Mouse (Mus musculus) B cell, adult 62 days (primary cell): Measurements from ENCODE around the gene Dtd2. TPM values are rescaled to one million over a fixed set of nuclear protein-coding genes. Genes with fewer than 3 reads are reported as not detected.

Experiments
- total RNA-seq: library from RNA; stranded (reverse); gene quantifications from 4 replicates; pipeline ENCODE4 v1.2.4, GENCODE M21; 2023

Dtd2 gene
- total RNA-seq: 2.6 to 4.4 TPM (median 3.0 TPM) in 4 replicates

GRCm38 (mm10) chr12:52005877-52006632 lies at the start of gene Dtd2:
Gene Dtd2 (minus strand): TSS chr12:52006501.

GRCm38 (mm10) chr12:52027963-52028362 lies 21.7 kb upstream of the Dtd2 start, which contains the start of gene Gpr33:
Gene Gpr33 (minus strand): TSS chr12:52028063.

GRCm38 (mm10) chr12:51971070-51971664 lies 35.1 kb downstream of the Dtd2 start, which contains the start of gene Heatr5a:
Gene Heatr5a (minus strand): TSS chr12:51971321.

Other genes with a start within 250 kb of the Dtd2 start
- 115 to 126 TPM (median 122 TPM) in 4 replicates for gene Hectd1, start 177.0 kb downstream of the Dtd2 start, total RNA-seq
- 15.3 to 18.3 TPM (median 16.2 TPM) in 4 replicates for gene Heatr5a, start 35.2 kb downstream of the Dtd2 start, total RNA-seq
- gene Gpr33, start 21.6 kb upstream of the Dtd2 start, total RNA-seq: not detected in 4 replicates
- 3.3 to 7.9 TPM (median 4.7 TPM) in 4 replicates for gene Nubpl, start 91.2 kb upstream of the Dtd2 start, total RNA-seq